Mouse (Mus musculus): ENCODE data around the gene Cep19. TPM values are rescaled to one million over a fixed set of nuclear protein-coding genes. Genes with fewer than 3 reads are reported as not detected.

Cep19 gene
- polyA plus RNA-seq, 1 experiment from 2014 or later: 17.3 TPM

DNA sequence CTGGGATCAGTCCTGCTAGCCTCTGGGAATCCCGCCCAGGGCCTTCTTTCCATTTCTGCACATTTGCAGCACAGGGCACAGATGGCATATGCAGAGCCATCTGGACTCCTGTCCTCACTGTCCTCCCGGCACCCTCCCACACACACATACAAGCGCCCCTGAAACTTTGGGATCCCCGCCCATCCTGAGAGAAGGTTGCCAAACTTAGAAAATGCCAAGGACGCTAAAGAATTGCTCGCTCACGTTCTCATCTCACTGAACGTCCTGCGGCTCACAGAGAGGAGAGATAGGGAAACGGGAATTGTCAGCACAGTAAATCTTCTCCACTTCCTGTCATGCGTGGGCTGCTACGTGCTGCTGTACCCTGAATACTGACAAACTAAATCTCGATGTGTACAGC, 54.8 kb downstream of the Cep19 start:
- Histone ChIP-seq H3K4me1 (ENCODE audit: insufficient read depth, low read depth, low read length) (no peaks in the 10 kb centered on the region), H3K4me2 (replicated peaks; ENCODE audit: low read depth, low read length) (no peak overlapping the region), H3K27me3 (replicated peaks; ENCODE audit: insufficient read depth, low read length) (no peaks in the 10 kb centered on the region), H3K9ac (replicated peaks; ENCODE audit: low read depth) (no peak overlapping the region), H3K27ac (ENCODE audit: low read length) (no peak overlapping the region), H3K9me3 (ENCODE audit: low read length) (no peaks in the 10 kb centered on the region), H3K36me3 (ENCODE audit: insufficient read depth, low read length) (no peaks in the 10 kb centered on the region), H3K4me3 (ENCODE audit: low read depth, low read length) (no peak overlapping the region)
- TF ChIP-seq CTCF (IDR thresholded peaks at IDR 0.05) (no peak), EP300 (IDR thresholded peaks at IDR 0.05) (no peak)
- ATAC-seq: no peak
- no peak for DNase-seq (ENCODE audit: low spot score)
- 47% methylated on average over 13 of the region's 13 CpGs for WGBS

DNA sequence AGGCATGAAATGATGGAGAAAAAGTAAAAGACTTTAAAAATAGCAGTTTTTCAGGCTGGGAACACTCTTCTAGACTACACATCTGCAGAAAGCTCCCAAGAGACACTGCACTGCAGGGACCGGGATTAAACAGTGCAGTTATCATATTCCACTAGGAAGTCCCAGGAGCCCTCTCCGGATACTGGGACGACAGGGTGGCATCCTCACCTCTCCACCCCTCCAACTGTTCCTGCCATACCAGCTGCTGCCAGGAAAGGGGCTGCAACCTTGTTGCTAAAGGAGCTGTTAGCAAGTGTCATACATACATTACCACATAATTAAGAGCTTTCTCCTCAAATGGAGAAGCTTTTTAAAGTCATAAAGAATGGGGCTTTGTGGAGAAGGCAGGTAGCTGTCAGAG, 57.1 kb downstream of the Cep19 start:
- Histone ChIP-seq H3K9me3 (ENCODE audit: low read length) (no peaks in the 10 kb centered on the region), H3K27ac (ENCODE audit: low read length) (no peak overlapping the region), H3K4me2 (replicated peaks; ENCODE audit: low read depth, low read length) (no peak overlapping the region), H3K36me3 (ENCODE audit: insufficient read depth, low read length) (no peaks in the 10 kb centered on the region), H3K4me3 (ENCODE audit: low read depth, low read length) (no peak overlapping the region), H3K27me3 (replicated peaks; ENCODE audit: insufficient read depth, low read length) (no peaks in the 10 kb centered on the region), H3K9ac (replicated peaks; ENCODE audit: low read depth) (no peak overlapping the region), H3K4me1 (ENCODE audit: insufficient read depth, low read depth, low read length) (no peaks in the 10 kb centered on the region)
- TF ChIP-seq CTCF (IDR thresholded peaks at IDR 0.05) (no peak), EP300 (IDR thresholded peaks at IDR 0.05) (no peak)
- ATAC-seq (no peak), DNase-seq (ENCODE audit: low spot score) (no peak)
- 38% methylated on average over 3 of the region's 3 CpGs for WGBS

DNA sequence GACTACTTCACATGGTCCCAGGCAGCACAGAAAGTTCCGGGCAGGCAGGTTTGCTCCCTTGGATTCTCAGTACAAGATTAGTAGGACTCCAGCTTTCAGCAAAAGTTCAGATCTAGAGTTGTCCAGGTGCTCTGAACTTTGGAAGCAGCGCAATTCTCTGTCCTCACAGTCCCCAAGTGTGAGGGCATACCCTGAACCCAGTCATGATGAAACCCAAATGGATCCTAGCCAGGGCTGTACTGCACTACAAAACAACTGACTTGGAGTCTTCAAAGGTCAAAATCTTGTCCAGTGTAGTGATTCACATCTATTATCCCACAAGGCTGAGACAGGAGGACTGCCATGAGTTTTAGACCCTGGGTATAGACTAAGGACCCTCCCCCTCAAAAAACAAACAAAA, 57.8 kb downstream of the Cep19 start:
- WGBS: 85% methylated on average over 2 of the region's 2 CpGs
- Histone ChIP-seq H3K9ac (replicated peaks; ENCODE audit: low read depth) (no peak overlapping the region), H3K27me3 (replicated peaks; ENCODE audit: insufficient read depth, low read length) (no peaks in the 10 kb centered on the region), H3K9me3 (ENCODE audit: low read length) (no peaks in the 10 kb centered on the region), H3K4me1 (ENCODE audit: insufficient read depth, low read depth, low read length) (no peaks in the 10 kb centered on the region), H3K27ac (ENCODE audit: low read length) (no peak overlapping the region), H3K4me2 (replicated peaks; ENCODE audit: low read depth, low read length) (no peak overlapping the region), H3K36me3 (ENCODE audit: insufficient read depth, low read length) (no peaks in the 10 kb centered on the region), H3K4me3 (ENCODE audit: low read depth, low read length) (no peak overlapping the region)
- DNase-seq (ENCODE audit: low spot score) (no peak), ATAC-seq (no peak)
- TF ChIP-seq CTCF (IDR thresholded peaks at IDR 0.05) (no peak), EP300 (IDR thresholded peaks at IDR 0.05) (no peak)

Other genes starting within 250 kb of the Cep19 start
- 0.04 TPM in 1 of 2 replicates, not detected in the other for gene Meltf, start 221.0 kb upstream of the Cep19 start, polyA plus RNA-seq (2015; fragmentation: Nextera tagmentation; extraction: Ambion mirVana)
- gene Pigz, start 165.9 kb upstream of the Cep19 start, polyA plus RNA-seq (2015; fragmentation: Nextera tagmentation; extraction: Ambion mirVana): 0.30 and 0.63 TPM in 2 replicates
- gene 0610012G03Rik, start 151.3 kb upstream of the Cep19 start, polyA plus RNA-seq (2015; fragmentation: Nextera tagmentation; extraction: Ambion mirVana): 79.7 and 82.8 TPM in 2 replicates
- gene Ncbp2, start 151.3 kb upstream of the Cep19 start, polyA plus RNA-seq (2015; fragmentation: Nextera tagmentation; extraction: Ambion mirVana): 38.6 and 48.5 TPM in 2 replicates
- gene Senp5, start 96.5 kb upstream of the Cep19 start, polyA plus RNA-seq (2015; fragmentation: Nextera tagmentation; extraction: Ambion mirVana): 5.5 and 6.0 TPM in 2 replicates
- gene Pak2, start 20.5 kb upstream of the Cep19 start, polyA plus RNA-seq (2015; fragmentation: Nextera tagmentation; extraction: Ambion mirVana): 25.8 and 30.6 TPM in 2 replicates
- gene Pigx, start 60 bp upstream of the Cep19 start, polyA plus RNA-seq (2015; fragmentation: Nextera tagmentation; extraction: Ambion mirVana): 57.7 and 61.4 TPM in 2 replicates
- 31.5 and 43.5 TPM in 2 replicates for gene Nrros, start 65.8 kb downstream of the Cep19 start, polyA plus RNA-seq (2015; fragmentation: Nextera tagmentation; extraction: Ambion mirVana)
- 0.18 TPM in 1 of 2 replicates, not detected in the other for gene Bex6, start 80.0 kb downstream of the Cep19 start, polyA plus RNA-seq (2015; fragmentation: Nextera tagmentation; extraction: Ambion mirVana)
- gene Fbxo45, start 147.4 kb downstream of the Cep19 start, polyA plus RNA-seq (2015; fragmentation: Nextera tagmentation; extraction: Ambion mirVana): 7.9 and 9.2 TPM in 2 replicates
- gene Wdr53, start 147.4 kb downstream of the Cep19 start, polyA plus RNA-seq (2015; fragmentation: Nextera tagmentation; extraction: Ambion mirVana): 15.3 and 16.1 TPM in 2 replicates
- 0.10 TPM in 1 of 2 replicates, not detected in the other for gene Smco1, start 171.7 kb downstream of the Cep19 start, polyA plus RNA-seq (2015; fragmentation: Nextera tagmentation; extraction: Ambion mirVana)
- 16.5 and 18.6 TPM in 2 replicates for gene Rnf168, start 177.7 kb downstream of the Cep19 start, polyA plus RNA-seq (2015; fragmentation: Nextera tagmentation; extraction: Ambion mirVana)
- gene Ubxn7, start 232.5 kb downstream of the Cep19 start, polyA plus RNA-seq (2015; fragmentation: Nextera tagmentation; extraction: Ambion mirVana): 12.9 and 13.2 TPM in 2 replicates